Mouse (Mus musculus): Measurements from ENCODE around the gene Cfdp1.
A peak's percentile ranks its signal among the peaks of the same experiment; 100 is the strongest.

Gene Cfdp1

GRCm38 (mm10) chr8:111738867-111739266, 115.2 kb downstream of the Cfdp1 start:
- peak; percentile 63 for DNase-seq

- DNase-seq, result peak; percentile 17
Measured at GRCm38 (mm10) chr8:111736321-111736720, 117.8 kb downstream of the Cfdp1 start.

- DNase-seq, result no peak
Measured at GRCm38 (mm10) chr8:111735791-111736190, 118.3 kb downstream of the Cfdp1 start.

- peak; percentile 71 for DNase-seq
Measured at GRCm38 (mm10) chr8:111735335-111735761, 118.7 kb downstream of the Cfdp1 start.

- peak; percentile 45 for DNase-seq
Measured at GRCm38 (mm10) chr8:111734244-111734960, 119.7 kb downstream of the Cfdp1 start.

GRCm38 (mm10) chr8:111733581-111734243, 120.4 kb downstream of the Cfdp1 start:
- DNase-seq, result peak; percentile 62

- peak; percentile 69 for DNase-seq
Measured at GRCm38 (mm10) chr8:111732406-111733085, 121.5 kb downstream of the Cfdp1 start.

- peak; percentile 98 for DNase-seq
Measured at GRCm38 (mm10) chr8:111732004-111732403, 122.1 kb downstream of the Cfdp1 start.

- peak; percentile 84 for DNase-seq
Measured at GRCm38 (mm10) chr8:111731231-111731977, 122.7 kb downstream of the Cfdp1 start.

GRCm38 (mm10) chr8:111729233-111730170, 124.6 kb downstream of the Cfdp1 start:
- peak; percentile 92 for DNase-seq

- peak; percentile 10 for DNase-seq
Measured at GRCm38 (mm10) chr8:111728481-111728880, 125.6 kb downstream of the Cfdp1 start.

GRCm38 (mm10) chr8:111727553-111727952, 126.5 kb downstream of the Cfdp1 start:
- DNase-seq, result peak; percentile 32

- peak; percentile 98 for DNase-seq
Measured at GRCm38 (mm10) chr8:111726102-111726900, 127.8 kb downstream of the Cfdp1 start.

GRCm38 (mm10) chr8:111725341-111725740, 128.8 kb downstream of the Cfdp1 start:
- peak; percentile 15 for DNase-seq

- peak; percentile 16 for DNase-seq
Measured at GRCm38 (mm10) chr8:111720115-111720544, 134.0 kb downstream of the Cfdp1 start.

- DNase-seq, result peak; percentile 24
Measured at GRCm38 (mm10) chr8:111718937-111719336, 135.2 kb downstream of the Cfdp1 start.

Data from kidney, adult 11 months (tissue).